Mouse (Mus musculus) midbrain, embryonic 12.5 days (tissue): ENCODE results near the gene Arid3a. TPM values are rescaled to one million over a fixed set of nuclear protein-coding genes. Genes with fewer than 3 reads are reported as not detected.

ENCODE experiments used
- ATAC-seq: fragments of 200-750 bp; cut with Nextera tagmentation; 2 replicates; pipeline ENCODE4 v1.8.0; 2017; ENCODE audit warnings: low read depth, moderate TSS enrichment, moderate library complexity; ENCODE audit not compliant: low FRiP score
- H3K27ac ChIP-seq: fragments of 300-500 bp; sonication (generic); replicated peaks from 2 replicates; pipeline ENCODE4 v1.5.1; 2016; ENCODE audit warnings: mild to moderate bottlenecking
- H3K27me3 ChIP-seq: fragments of 300-500 bp; sonication (generic); 2 replicates; pipeline ENCODE4 v1.6.1; 2016; ENCODE audit warnings: mild to moderate bottlenecking
- H3K36me3 ChIP-seq: fragments of 300-500 bp; sonication (generic); 2 replicates; pipeline ENCODE4 v1.6.1; 2016
- H3K4me1 ChIP-seq: fragments of 300-500 bp; sonication (generic); 2 replicates; pipeline ENCODE4 v1.6.1; 2016
- H3K4me2 ChIP-seq: fragments of 300-500 bp; sonication (generic); replicated peaks from 2 replicates; pipeline ENCODE4 v1.6.1; 2016; ENCODE audit warnings: mild to moderate bottlenecking, moderate library complexity
- H3K4me3 ChIP-seq: fragments of 300-500 bp; sonication (generic); 2 replicates; pipeline ENCODE4 v1.5.1; 2016; ENCODE audit warnings: mild to moderate bottlenecking
- H3K9ac ChIP-seq: fragments of 300-500 bp; sonication (generic); replicated peaks from 2 replicates; pipeline ENCODE4 v1.6.1; 2016; ENCODE audit warnings: mild to moderate bottlenecking, moderate library complexity
- H3K9me3 ChIP-seq: fragments of 300-500 bp; sonication (generic); 2 replicates; pipeline ENCODE4 v1.6.1; 2016; ENCODE audit warnings: mild to moderate bottlenecking
- WGBS: fragments of 180-500 bp; shearing (Covaris S2); methylation state at CpG from one replicate; pipeline ENCODE4 v1.1.7; 2016; 5-methylcytosine and 5-hydroxymethylcytosine counted together
- polyA plus RNA-seq: library from polyadenylated mRNA; unstranded; fragments of >200 nt; fragmentation: Nextera tagmentation; extraction: Ambion mirVana; gene quantifications from 2 replicates; pipeline ENCODE4 v1.2.1, GENCODE M21; 2016

The Arid3a gene
- polyA plus RNA-seq, 1 experiment from 2014 or later = 5.6 TPM

- no peaks in the 10 kb centered on the region for H3K9me3 ChIP-seq
- H3K4me1 ChIP-seq = peaks cover 11% of the 10 kb centered on the region
- under 1% methylated on average over 61 of the region's 61 CpGs for WGBS
- H3K27ac ChIP-seq = peak within 1 kb of the TSS; percentile 56
- H3K36me3 ChIP-seq = peaks cover 32% of the 10 kb centered on the region
- peak; percentile 96 for ATAC-seq
- H3K4me2 ChIP-seq = peak within 1 kb of the TSS; percentile 86
- peak within 1 kb of the TSS; percentile 83 for H3K9ac ChIP-seq
- H3K27me3 ChIP-seq = no peaks in the 10 kb centered on the region
- peak within 1 kb of the TSS; percentile 99 for H3K4me3 ChIP-seq
Observed at GRCm38 (mm10) chr10:79959847-79960601, 33.2 kb downstream of the Arid3a start, which contains the start of gene Wdr18. Wdr18 (plus strand) TSS chr10:79960152.

GRCm38 (mm10) chr10:79960671-79961294, 33.9 kb downstream of the Arid3a start:
- Histone ChIP-seq H3K4me2 (peak overlapping the region; percentile 86), H3K27me3 (no peaks in the 10 kb centered on the region), H3K4me3 (peak overlapping the region; percentile 99), H3K9ac (peak overlapping the region; percentile 83), H3K36me3 (peaks cover 40% of the 10 kb centered on the region), H3K27ac (no peak overlapping the region; the same call in 1 of the 2 replicates), H3K4me1 (peaks cover 11% of the 10 kb centered on the region), H3K9me3 (no peaks in the 10 kb centered on the region)
- WGBS = 11% methylated on average over 10 of the region's 10 CpGs
- ATAC-seq = 0 out of 2 replicates have a peak, but pooled peaks have one; percentile 1

- Histone ChIP-seq H3K9ac (no peak overlapping the region), H3K4me2 (no peak overlapping the region), H3K36me3 (peaks cover 68% of the 10 kb centered on the region), H3K4me1 (peaks cover 8% of the 10 kb centered on the region), H3K9me3 (no peaks in the 10 kb centered on the region), H3K4me3 (no peak overlapping the region), H3K27ac (no peak overlapping the region), H3K27me3 (peaks cover 17% of the 10 kb centered on the region)
- WGBS = 97% methylated on average over 7 of the region's 7 CpGs
- ATAC-seq = no peak
Observed at GRCm38 (mm10) chr10:79964727-79965126, 37.9 kb downstream of the Arid3a start.

GRCm38 (mm10) chr10:79965325-79965724, 38.5 kb downstream of the Arid3a start:
- no peak overlapping the region for H3K9ac ChIP-seq
- WGBS = 91% methylated on average over 5 of the region's 5 CpGs
- H3K9me3 ChIP-seq = no peaks in the 10 kb centered on the region
- H3K4me2 ChIP-seq = no peak overlapping the region
- no peak overlapping the region for H3K27ac ChIP-seq
- ATAC-seq = no peak
- peaks cover 68% of the 10 kb centered on the region for H3K36me3 ChIP-seq
- H3K4me3 ChIP-seq = no peak overlapping the region
- H3K4me1 ChIP-seq = peaks cover 8% of the 10 kb centered on the region
- H3K27me3 ChIP-seq = peaks cover 23% of the 10 kb centered on the region

- no peak for ATAC-seq
- no peak overlapping the region for H3K4me3 ChIP-seq
- peaks cover 9% of the 10 kb centered on the region for H3K4me1 ChIP-seq
- no peak overlapping the region for H3K4me2 ChIP-seq
- peaks cover 39% of the 10 kb centered on the region for H3K27me3 ChIP-seq
- no peaks in the 10 kb centered on the region for H3K9me3 ChIP-seq
- H3K27ac ChIP-seq = no peak overlapping the region
- H3K36me3 ChIP-seq = peaks cover 63% of the 10 kb centered on the region
- no peak overlapping the region for H3K9ac ChIP-seq
- WGBS = 90% methylated on average over 5 of the region's 5 CpGs
Observed at GRCm38 (mm10) chr10:79966886-79967400, 40.1 kb downstream of the Arid3a start.

GRCm38 (mm10) chr10:79968181-79968580, 41.3 kb downstream of the Arid3a start:
- 96% methylated on average over 1 of the region's 1 CpGs for WGBS
- peaks cover 9% of the 10 kb centered on the region for H3K4me1 ChIP-seq
- peaks cover 52% of the 10 kb centered on the region for H3K27me3 ChIP-seq

GRCm38 (mm10) chr10:79969124-79969568, 42.3 kb downstream of the Arid3a start:
- no peak overlapping the region for H3K27ac ChIP-seq
- no peak for ATAC-seq
- no peak overlapping the region for H3K9ac ChIP-seq
- H3K27me3 ChIP-seq = peaks cover 59% of the 10 kb centered on the region
- WGBS = 17% methylated on average over 3 of the region's 3 CpGs
- H3K4me3 ChIP-seq = no peak overlapping the region
- H3K36me3 ChIP-seq = peaks cover 50% of the 10 kb centered on the region
- no peaks in the 10 kb centered on the region for H3K9me3 ChIP-seq
- H3K4me1 ChIP-seq = peaks cover 9% of the 10 kb centered on the region
- no peak overlapping the region for H3K4me2 ChIP-seq

More at GRCm38 (mm10) chr10:79968181-79968580, 41.3 kb downstream of the Arid3a start:
- H3K36me3 ChIP-seq = peaks cover 51% of the 10 kb centered on the region
- no peaks in the 10 kb centered on the region for H3K9me3 ChIP-seq
- ATAC-seq = no peak
- no peak overlapping the region for H3K4me3 ChIP-seq
- 0 out of 2 replicates have a peak overlapping the region, but pooled peaks have one; percentile 6 for H3K27ac ChIP-seq
- no peak overlapping the region for H3K9ac ChIP-seq
- no peak overlapping the region for H3K4me2 ChIP-seq

GRCm38 (mm10) chr10:79970415-79971182, 43.8 kb downstream of the Arid3a start, which contains the start of gene Grin3b:
Grin3b (plus strand) TSS chr10:79970715.
- no peak for ATAC-seq
- H3K27ac ChIP-seq = no peak within 1 kb of the TSS

GRCm38 (mm10) chr10:79971183-79971497, 44.3 kb downstream of the Arid3a start:
- peak overlapping the region; percentile 47 for H3K4me2 ChIP-seq
- no peak overlapping the region for H3K27ac ChIP-seq
- H3K4me1 ChIP-seq = peaks cover 9% of the 10 kb centered on the region
- no peaks in the 10 kb centered on the region for H3K9me3 ChIP-seq
- 0 out of 2 replicates have a peak overlapping the region, but pooled peaks have one; percentile 11 for H3K9ac ChIP-seq
- WGBS = 4% methylated on average over 21 of the region's 21 CpGs
- H3K36me3 ChIP-seq = peaks cover 46% of the 10 kb centered on the region
- no peak for ATAC-seq
- peak overlapping the region; percentile 32 for H3K4me3 ChIP-seq
- H3K27me3 ChIP-seq = peaks cover 59% of the 10 kb centered on the region

More at GRCm38 (mm10) chr10:79970415-79971182, 43.8 kb downstream of the Arid3a start, which contains the start of gene Grin3b:
- H3K9ac ChIP-seq = 0 out of 2 replicates have a peak within 1 kb of the TSS, but pooled peaks have one; percentile 11
- 7% methylated on average over 45 of the region's 47 CpGs for WGBS
- H3K36me3 ChIP-seq = peaks cover 46% of the 10 kb centered on the region
- peak within 1 kb of the TSS; percentile 47 for H3K4me2 ChIP-seq
- H3K4me1 ChIP-seq = peaks cover 9% of the 10 kb centered on the region
- peaks cover 59% of the 10 kb centered on the region for H3K27me3 ChIP-seq
- H3K9me3 ChIP-seq = no peaks in the 10 kb centered on the region
- H3K4me3 ChIP-seq = peak within 1 kb of the TSS; percentile 32

GRCm38 (mm10) chr10:79972831-79973230, 46.0 kb downstream of the Arid3a start:
- no peak overlapping the region for H3K4me3 ChIP-seq
- 69% methylated on average over 14 of the region's 14 CpGs for WGBS
- H3K36me3 ChIP-seq = peaks cover 46% of the 10 kb centered on the region

GRCm38 (mm10) chr10:79974087-79974486, 47.2 kb downstream of the Arid3a start:
- H3K4me1 ChIP-seq = peaks cover 9% of the 10 kb centered on the region
- H3K4me2 ChIP-seq = no peak overlapping the region
- H3K4me3 ChIP-seq = no peak overlapping the region
- H3K36me3 ChIP-seq = peaks cover 51% of the 10 kb centered on the region
- peaks cover 52% of the 10 kb centered on the region for H3K27me3 ChIP-seq
- 0 out of 2 replicates have a peak overlapping the region, but pooled peaks have one; percentile 3 for H3K27ac ChIP-seq
- 90% methylated on average over 21 of the region's 21 CpGs for WGBS
- H3K9me3 ChIP-seq = no peaks in the 10 kb centered on the region
- ATAC-seq = no peak
- H3K9ac ChIP-seq = no peak overlapping the region

More at GRCm38 (mm10) chr10:79972831-79973230, 46.0 kb downstream of the Arid3a start:
- Histone ChIP-seq H3K9me3 (no peaks in the 10 kb centered on the region), H3K27me3 (peaks cover 59% of the 10 kb centered on the region), H3K4me2 (no peak overlapping the region), H3K9ac (no peak overlapping the region), H3K4me1 (peaks cover 9% of the 10 kb centered on the region), H3K27ac (no peak overlapping the region)
- peak; percentile 28; the same call in 1 of the 2 replicates for ATAC-seq
